Mouse (Mus musculus) cerebellum, postnatal 14 days (tissue): Measurements from ENCODE around the gene Tyw1.
A peak's percentile ranks its signal among the peaks of the same experiment; 100 is the strongest.

Experiments used
- DNase-seq, 2 experiments: peaks; one replicate each; pipeline ENCODE4 v3.0.0; 2021; ENCODE audit warnings: mixed read lengths in 2 of 2

The Tyw1 gene

DNA sequence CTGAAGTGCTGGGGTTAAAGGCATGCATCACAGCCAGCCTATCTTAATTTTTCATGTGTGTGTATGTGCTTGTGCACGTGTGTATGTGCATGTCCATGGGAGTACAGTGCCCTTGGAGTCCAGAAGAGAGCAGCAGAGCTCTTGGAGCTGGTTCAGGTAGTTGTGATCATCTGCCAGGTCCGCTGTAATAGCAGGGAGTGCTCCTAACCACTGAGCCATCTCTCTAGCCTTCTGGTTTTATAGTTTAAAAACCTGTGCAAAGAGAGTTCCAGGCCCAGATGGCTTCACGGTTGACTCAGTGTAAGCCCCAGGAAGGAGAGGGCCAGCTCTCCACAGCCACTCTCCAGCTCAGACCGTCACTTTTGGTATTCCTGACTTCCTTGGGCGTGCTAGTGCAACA lies 64.4 kb downstream of the Tyw1 start:
- peak; percentile 52 to 54 for DNase-seq

DNA sequence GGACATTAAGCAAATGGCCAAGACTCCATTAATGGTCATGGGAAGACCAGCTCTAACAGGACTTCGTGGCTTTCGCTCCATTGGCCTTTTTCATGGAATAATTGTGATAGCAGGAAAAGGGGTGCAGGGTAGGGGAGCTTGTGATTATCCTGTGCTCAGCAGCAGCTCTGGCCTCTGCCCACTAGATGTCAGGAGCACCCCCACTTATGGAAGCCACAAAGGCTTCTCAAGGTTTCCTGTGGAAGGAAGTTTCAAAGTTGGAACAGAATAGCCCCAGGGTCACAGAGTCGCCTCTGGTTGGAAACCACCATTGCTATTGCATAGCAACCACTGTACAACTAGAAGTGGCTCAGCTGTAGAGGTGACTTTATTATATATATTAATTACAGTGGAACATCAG lies 65.1 kb downstream of the Tyw1 start:
- DNase-seq = peak; percentile 66 to 67

DNA sequence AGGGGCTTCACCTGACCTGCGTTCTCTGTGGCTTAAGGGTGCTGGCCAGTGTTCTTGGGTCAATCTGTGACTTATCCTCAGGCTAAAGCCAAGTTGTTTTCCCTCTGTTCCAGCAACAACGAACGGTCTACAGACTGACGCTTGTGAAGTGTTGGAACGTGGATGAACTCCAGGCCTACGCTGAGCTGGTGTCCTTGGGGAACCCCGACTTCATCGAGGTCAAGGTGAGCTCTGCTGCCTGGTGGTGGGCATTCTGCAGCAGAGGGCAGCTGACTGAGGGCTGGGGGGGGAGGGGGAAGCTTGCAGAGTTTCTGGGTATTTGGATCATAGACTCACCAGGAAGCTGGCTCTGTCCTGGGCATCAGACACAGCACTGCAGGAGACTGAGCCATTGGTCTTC lies 70.1 kb downstream of the Tyw1 start:
- DNase-seq = no peak

DNA sequence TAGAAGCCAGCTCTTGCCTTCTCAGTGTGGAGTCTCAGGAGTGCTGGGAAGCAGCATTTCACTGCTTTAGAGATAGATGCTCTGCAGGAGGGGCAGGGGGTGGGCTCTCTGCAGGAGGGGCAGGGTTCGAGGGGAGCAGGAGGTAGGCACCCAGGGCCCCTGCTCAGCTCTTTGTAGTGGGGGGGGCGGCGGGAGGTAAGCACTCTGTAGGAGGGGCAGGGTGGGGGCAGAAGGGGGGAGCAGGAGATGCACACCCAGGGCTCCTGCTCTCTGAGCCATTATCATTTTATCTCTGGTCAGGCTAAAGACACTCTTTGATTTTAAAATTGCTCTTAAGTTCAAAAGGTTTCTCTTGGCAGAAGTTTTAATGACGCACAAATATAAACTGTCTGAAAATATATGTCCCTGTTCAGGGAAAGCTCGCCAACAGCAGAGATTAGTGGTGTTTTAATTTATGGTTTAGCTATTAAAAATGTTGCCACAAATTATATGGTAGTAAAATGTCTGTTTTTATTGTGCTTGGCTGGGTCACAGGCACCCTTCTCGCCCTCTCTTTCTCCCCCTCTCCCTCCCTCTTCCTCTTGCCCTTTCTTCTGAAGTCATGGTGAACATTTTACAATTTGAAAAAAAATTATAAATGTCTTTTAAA lies 72.3 kb downstream of the Tyw1 start:
- no peak for DNase-seq

DNA sequence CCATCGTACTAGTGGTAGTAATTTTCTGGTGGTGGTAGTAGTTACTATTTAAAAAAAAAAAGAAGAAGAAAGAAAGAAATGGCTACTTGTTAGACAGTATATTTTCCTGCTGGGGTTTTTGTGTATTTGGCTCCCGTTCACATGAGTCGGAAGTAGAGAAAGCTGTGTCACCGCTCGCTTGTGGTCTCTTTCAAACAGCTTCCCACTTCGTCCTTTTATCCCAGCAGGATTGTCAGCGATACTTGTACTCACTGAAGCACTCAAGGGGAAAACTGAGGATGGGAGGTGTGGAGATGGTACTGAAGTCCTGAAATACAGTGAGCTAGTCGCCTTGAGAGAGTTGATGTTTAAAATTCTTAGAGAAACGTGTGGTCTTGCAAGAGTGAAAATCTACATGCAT lies 72.9 kb downstream of the Tyw1 start:
- no peak for DNase-seq

DNA sequence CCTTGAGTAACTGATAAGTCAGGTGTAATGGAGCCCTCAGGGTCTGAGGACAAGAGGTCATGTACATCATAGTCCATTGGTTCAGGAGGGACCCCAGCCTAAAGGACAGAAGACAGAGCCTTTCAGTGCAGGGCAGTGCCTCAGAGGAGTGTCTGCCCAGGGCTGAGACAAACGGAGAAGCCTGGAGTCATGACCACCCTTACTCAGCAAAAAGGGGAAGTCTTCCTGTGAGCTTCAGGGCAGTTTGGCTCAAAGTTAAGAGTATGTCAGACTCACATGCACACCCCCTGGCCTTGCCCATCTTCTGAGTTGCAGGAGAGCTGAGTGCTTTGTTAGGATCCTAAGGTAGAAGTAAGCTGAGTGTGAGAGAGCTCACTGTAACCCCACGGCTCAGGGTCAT lies 74.5 kb downstream of the Tyw1 start:
- DNase-seq = no peak

DNA sequence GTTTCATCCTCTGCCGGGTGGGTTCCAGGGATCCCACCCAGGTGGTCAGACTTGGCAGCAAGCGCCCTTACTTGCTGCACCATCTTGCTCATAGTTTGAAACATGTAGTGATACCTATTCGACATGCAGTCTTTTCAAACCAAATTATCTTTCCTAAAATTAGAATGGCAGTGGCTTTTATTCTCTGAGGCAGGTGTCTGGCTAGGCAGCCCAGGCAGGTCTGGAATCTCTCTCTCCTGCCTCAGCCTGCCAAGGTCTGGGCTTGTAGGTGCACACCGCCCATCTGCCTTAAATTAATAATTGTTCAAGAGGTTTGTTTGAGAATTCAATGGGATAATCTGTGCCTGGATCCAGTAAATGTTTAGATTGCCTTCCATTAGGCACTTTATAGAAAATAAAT lies 75.4 kb downstream of the Tyw1 start:
- peak in 1 of 2 experiments; percentile 59 for DNase-seq

DNA sequence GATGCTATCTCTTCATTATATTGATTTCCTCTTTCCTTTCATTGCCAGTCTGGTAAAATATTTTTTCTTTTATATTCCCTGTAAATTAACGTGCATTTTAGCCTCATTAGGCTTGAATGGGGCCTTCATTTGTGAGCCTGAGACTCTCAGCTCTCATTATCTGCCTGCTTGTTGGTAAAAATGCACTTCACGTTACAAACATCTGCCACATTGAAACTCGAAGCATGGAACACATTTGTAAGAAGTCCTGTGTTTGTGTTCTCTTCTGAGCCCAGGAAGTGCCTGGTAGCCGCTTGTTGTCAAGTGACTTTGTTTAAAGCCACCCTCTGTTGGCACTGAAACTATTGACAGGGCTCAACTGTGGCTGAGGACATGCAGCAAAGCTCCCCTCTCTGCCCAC lies 75.8 kb downstream of the Tyw1 start:
- DNase-seq = no peak

DNA sequence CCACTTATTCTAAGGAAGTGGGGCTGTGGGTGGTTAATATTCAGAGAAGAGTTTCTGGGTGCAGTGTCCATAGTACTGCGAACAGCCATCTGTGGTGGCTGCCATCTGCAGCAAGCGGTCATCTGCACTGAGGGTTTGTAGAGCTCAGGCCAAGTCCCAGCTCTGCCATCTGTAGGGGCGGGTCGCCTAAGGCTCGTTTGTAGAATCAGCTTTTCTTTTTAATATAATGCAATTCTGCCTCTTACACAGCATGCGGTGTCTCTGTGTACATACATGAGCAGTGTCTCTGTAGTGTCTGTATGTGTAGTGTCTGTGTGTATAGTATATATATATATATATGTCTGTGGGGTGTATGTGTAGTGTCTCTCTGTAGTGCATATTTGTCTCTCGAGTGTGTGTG lies 78.1 kb downstream of the Tyw1 start:
- DNase-seq = peak; percentile 72 to 75

DNA sequence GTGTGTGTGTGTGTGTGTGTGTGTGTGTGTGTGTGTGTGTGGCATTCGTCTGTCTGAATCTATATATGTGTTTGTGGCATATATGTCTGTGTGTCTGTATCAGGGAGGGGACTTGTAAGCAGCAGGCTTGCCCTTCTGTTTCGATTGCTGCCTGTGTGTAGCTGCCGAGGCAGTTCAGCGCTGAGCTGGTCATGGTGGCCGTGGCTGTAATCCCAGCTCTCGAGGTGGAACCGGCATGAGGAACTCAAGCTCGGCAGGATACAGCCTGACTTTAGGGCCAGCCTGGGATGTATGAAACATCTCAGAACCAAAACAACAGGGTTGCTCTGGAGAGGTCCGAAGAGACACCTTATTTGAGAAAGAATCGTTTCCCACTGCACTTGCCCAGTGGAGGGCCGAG lies 78.6 kb downstream of the Tyw1 start:
- peak; percentile 67 to 72 for DNase-seq

DNA sequence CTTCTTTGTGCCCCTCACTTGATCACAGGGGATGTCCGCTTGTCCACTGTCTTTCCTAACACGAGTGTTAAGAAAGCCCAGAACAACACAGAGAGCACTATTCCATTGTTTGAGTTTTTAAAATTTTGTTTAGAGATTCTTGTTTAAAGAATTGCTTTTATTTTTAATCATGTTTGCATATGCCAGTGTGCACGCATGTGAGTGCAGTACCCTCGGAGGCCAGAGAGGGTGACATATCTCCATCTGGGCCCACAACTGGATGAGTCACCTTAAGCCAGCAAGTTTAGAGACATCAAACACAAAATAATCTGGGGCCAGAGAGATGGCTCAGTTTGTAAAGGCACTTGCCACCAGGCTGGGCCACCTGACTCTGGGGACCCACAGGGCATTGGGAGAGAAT lies 80.0 kb downstream of the Tyw1 start:
- no peak for DNase-seq

DNA sequence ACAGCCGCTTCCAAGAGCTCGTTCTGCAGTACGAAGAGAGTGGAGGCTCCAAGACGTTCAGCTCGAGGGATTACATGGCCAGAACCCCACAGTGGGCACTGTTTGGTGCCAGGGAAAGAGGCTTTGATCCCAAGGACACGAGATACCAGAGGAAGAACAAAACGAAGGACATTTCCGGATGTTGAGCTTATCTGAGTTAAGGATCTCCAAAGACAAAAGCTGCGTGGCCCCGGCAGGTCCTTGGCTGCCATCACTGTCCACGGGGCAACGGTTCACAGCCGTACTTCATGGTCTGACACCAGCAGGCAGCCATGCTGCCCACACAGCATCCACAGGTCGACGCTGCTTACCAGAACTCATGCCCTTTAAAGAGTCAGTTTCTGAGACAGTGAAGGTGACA lies 85.2 kb downstream of the Tyw1 start:
- no peak for DNase-seq

DNA sequence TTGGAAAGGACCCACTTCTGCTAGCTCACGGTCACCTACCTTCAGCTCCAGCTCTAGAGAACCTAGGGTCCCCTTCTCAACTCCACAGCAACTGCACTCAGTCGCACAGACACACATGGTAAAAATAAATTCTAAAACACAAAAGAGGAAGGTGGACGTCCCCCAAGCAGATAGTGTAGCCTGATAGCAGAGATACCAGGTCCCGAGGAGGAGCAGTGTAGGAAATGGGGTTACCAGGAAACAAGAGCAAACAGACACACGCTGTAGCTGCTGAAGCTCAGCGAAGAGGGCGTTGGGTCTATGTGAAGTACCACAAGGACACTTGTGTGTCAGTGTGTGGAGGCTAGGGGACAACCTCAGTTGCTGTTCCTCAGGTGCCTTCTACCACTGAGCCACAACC lies 89.6 kb downstream of the Tyw1 start:
- no peak for DNase-seq

DNA sequence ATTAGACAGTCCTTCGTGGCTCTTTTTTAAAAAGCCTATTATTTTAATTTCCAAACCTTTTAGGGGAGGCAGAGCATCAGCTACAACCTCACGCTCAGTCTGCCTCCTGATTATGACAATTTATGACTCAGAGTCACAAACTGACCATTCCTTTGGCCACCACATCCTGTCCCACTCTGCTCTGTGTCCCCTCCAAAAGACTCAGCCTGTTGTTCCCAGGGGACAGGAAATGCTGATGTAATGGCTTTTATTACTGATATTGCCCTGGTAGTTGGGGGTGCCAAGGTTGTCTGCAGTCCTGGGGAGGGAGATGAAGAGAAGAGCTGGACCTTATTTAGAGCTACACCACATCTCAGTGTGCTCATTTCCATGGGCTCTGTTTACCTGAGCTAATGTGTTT lies 90.5 kb downstream of the Tyw1 start:
- no peak for DNase-seq

DNA sequence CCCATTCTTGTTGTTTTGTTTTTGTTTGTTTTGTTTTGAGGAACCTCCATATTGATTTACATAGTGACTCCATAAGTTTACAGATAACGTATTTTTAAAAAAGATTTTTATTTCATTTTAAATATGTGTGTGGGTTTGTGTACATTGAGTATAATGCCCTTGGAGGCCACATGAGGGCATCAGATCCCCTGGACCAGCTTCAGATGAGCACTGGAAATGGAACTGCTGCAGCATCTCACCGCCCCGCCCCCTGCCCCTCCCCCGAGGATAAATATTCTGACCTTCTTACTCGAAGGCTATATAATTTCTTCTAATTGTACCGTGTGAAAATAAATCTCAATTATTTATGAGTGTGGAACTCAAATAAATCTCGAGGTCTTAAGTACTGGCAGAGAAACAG lies 99.8 kb downstream of the Tyw1 start:
- no peak for DNase-seq

DNA sequence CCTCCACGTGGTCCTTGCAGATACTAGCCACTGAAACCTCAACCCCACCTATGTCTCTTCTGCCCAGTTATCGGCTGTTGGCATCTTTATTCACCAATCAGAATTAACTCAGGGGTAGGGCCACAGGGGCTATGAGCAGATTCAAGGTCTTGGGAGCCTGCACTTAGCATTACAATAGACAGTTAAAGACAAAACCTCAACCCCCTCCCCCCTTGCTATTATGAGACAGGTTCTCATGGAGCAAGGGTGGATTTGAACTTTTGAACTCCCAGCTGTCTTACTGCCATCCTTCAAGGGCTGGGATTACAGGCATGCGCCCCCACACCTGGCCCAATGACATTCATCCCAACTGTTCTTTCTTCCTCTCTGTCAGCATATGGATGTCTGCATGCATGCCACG lies 107.7 kb downstream of the Tyw1 start:
- DNase-seq = no peak

DNA sequence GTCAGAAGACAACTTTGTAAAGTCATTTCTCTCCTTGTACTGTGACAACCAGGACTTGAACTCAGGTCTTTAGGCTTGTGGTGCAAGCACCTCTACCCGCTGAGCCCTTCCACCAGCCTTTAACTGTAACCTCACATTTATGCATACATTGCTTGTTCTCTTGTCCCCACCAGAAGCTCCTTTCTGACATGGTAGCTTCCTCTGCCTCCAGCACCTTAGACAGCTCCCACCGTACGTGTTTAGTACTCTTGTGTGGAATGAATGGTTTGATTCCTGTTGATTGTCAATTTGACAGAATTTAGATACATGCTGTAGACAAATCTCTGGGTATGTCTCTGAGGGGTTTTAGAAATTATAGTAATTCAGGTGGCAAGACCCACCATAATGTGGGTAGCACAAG lies 108.4 kb downstream of the Tyw1 start:
- DNase-seq = no peak

DNA sequence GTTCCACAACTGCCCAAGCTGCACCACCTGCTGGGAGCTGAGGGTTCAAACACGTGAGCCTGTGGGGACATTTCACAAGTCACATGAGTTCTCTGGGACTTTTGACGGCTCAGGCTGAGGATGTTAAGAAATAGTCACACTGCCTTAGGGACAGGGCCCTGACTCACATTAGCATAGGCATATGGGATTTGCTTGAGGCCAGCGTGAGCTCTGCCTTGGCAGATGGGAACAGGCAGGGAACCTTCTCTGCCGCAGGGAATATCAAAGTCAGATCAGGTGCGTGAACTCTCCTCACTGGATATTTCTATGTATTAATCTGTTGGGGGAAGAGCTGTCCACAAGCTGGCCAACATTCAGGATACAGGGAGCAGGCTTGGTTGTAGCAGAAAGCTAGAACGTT lies 112.8 kb downstream of the Tyw1 start:
- peak; percentile 53 to 77 for DNase-seq

DNA sequence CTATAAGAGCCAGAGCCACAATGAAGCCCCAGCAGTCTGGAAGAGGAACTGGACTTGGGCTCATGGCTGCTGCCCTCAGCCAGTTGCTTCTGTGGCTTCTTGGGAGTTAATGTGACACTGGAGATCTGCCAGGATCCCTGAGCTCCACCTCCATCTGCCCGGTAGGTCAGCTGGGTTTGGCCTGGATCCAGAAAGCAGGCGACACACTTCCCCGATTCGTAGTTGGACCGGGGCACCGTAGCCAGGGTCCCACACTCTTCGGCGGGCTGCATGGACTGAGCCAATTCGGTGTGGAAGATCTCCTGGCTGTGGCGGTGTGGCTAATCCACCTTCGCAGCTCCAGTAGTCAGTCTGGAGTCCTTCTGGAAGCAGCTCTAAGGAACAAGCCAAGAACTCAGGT lies 113.8 kb downstream of the Tyw1 start, which contains the start of gene Caln1:
Caln1 (plus strand) TSS at position 219 of the 400 bp plus-strand sequence.
- DNase-seq = peak; percentile 93 to 94

DNA sequence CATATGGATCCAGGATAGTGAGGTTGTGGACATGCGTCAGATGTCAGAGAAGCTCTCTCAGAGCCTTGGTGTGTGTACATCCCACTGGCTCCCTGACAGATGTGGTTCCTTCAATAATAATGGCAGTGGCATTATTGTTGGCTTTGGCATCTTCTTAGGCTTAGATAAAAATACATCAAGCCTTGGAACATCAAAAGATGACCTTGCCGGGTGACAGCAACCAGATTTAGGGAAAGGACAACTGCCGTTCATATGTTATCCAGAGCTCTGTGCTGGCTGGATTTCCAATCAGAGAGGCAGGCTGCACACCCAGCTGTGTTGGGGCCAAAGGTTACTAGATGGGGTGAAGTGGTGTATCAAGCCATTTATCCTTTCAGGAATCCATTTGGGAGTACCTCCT lies 120.0 kb downstream of the Tyw1 start:
- no peak for DNase-seq

DNA sequence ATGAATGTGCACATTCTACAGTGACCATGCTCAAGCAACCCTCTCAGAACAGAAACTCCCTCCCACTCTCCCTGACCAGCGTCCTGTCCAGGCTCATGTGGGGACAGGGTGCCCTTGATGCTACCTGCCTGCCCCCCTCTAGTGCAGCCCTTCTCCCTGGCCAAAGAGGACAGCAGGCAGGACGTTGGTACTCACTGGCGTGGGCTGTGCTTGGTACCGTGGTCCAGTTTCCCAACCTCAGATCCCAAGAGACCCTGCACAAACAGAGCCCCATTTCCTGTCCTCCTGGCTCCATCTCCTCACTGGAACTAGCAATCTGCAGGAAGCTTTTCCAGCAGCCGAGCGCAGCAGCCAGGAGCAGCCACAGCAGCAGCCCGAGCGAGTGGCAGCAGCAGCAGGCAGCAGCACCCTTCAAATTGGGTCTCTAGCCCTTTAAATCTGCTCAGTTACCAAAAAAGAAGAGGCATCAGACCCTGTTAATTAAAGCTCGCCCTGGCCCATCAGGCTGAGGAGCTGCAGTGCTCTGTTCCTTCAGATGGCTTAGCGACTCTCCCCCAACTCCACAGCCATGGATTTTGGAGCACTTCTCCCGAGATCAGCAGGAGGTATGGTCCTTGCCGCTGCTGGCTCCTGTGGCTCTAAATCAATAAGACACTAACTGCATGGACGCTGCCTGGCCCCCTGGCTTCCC lies 128.9 kb downstream of the Tyw1 start, which contains the start of gene A330070K13Rik:
A330070K13Rik (minus strand) TSS at position 410 of the 691 bp plus-strand sequence.
- DNase-seq = peak in 1 of 2 experiments; percentile 38

DNA sequence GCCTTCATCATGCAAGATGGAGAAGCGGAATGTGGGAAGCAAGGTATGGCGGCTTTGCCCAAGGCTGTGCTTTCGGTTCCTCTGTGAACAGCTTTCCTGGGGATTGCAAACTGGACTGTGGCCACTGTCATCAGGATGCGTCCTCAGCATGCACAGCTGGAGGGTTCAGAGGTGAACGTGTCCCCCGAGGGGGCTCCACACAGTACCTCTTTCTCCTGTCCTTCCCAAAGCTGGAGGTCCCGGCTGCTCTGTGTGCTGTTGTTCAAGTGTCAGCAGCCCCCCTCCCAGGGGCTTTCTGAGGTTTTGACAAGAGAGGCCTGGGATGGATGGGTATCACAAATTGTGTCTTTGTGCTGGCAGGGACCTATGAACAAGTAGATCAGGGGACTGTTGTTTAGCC lies 131.0 kb downstream of the Tyw1 start:
- no peak for DNase-seq
